Mouse (Mus musculus) embryonic facial prominence, embryonic 13.5 days (tissue): ENCODE measurements around the gene Mgrn1. TPM values are rescaled to one million over a fixed set of nuclear protein-coding genes. Genes with fewer than 3 reads are reported as not detected.

ENCODE experiments used
- ATAC-seq: fragments of 200-750 bp; cut with Nextera tagmentation; 2 replicates; pipeline ENCODE4 v1.8.0; 2017; ENCODE audit warnings: low read depth; ENCODE audit not compliant: insufficient number of reproducible peaks, insufficient read depth, low FRiP score, low TSS enrichment
- H3K27ac ChIP-seq: fragments of 300-500 bp; sonication (generic); 2 replicates; pipeline ENCODE4 v1.5.1; 2015; ENCODE audit warnings: moderate library complexity, mild to moderate bottlenecking, inconsistent platforms
- H3K27me3 ChIP-seq: fragments of 300-500 bp; sonication (generic); 2 replicates; pipeline ENCODE4 v1.6.1; 2015; ENCODE audit warnings: mild to moderate bottlenecking, inconsistent platforms
- H3K36me3 ChIP-seq: fragments of 300-500 bp; sonication (generic); 2 replicates; pipeline ENCODE4 v1.6.1; 2015; ENCODE audit warnings: mild to moderate bottlenecking, inconsistent platforms
- H3K4me1 ChIP-seq: fragments of 300-500 bp; sonication (generic); 2 replicates; pipeline ENCODE4 v1.6.1; 2015; ENCODE audit warnings: inconsistent platforms
- H3K4me2 ChIP-seq: fragments of 300-500 bp; sonication (generic); 2 replicates; pipeline ENCODE4 v1.6.1; 2015; ENCODE audit warnings: moderate library complexity, mild to moderate bottlenecking, inconsistent platforms
- H3K4me3 ChIP-seq: fragments of 300-500 bp; sonication (generic); 2 replicates; pipeline ENCODE4 v1.5.1; 2015; ENCODE audit warnings: mild to moderate bottlenecking, inconsistent platforms
- H3K9ac ChIP-seq: fragments of 300-500 bp; sonication (generic); 2 replicates; pipeline ENCODE4 v1.6.1; 2015; ENCODE audit warnings: mild to moderate bottlenecking, inconsistent platforms
- H3K9me3 ChIP-seq: fragments of 300-500 bp; sonication (generic); 2 replicates; pipeline ENCODE4 v1.6.1; 2016; ENCODE audit warnings: inconsistent platforms
- WGBS: fragments of 180-500 bp; shearing (Covaris S2); methylation state at CpG from one replicate; pipeline ENCODE4 v1.1.7; 2015; ENCODE audit warnings: mixed read lengths; 5-methylcytosine and 5-hydroxymethylcytosine counted together
- polyA plus RNA-seq: library from polyadenylated mRNA; unstranded; fragments of >200 nt; fragmentation: Nextera tagmentation; extraction: Ambion mirVana; gene quantifications from 2 replicates; pipeline ENCODE4 v1.2.1, GENCODE M21; 2015

The Mgrn1 gene
- polyA plus RNA-seq, 1 experiment from 2014 or later, result 87.7 TPM

DNA sequence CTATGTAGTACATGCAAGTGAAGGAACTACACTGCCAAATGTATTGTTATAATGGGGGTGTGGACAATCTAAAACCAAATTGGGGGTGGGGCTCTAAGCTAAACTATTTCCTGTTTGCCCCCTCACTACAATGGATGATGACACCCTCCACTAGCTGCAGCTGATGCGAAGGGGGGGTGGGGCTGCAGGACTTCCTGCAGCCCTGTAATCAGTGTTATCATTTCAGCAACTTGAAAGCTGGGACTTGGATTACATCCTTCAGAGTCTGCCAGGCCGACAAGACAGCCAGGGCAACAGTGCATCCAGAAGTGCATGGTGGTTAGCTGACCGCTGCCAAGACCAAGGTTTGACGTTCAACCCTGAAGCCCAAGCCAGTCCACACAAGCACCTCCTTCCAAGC, 85.6 kb downstream of the Mgrn1 start:
- Histone ChIP-seq H3K9me3 (no peaks in the 10 kb centered on the region), H3K36me3 (no peaks in the 10 kb centered on the region), H3K27ac (no peak overlapping the region), H3K9ac (no peak overlapping the region), H3K27me3 (no peaks in the 10 kb centered on the region), H3K4me3 (no peak overlapping the region), H3K4me2 (no peak overlapping the region), H3K4me1 (no peaks in the 10 kb centered on the region)
- ATAC-seq, result no peak
- WGBS, result 74% methylated on average over 4 of the region's 4 CpGs

DNA sequence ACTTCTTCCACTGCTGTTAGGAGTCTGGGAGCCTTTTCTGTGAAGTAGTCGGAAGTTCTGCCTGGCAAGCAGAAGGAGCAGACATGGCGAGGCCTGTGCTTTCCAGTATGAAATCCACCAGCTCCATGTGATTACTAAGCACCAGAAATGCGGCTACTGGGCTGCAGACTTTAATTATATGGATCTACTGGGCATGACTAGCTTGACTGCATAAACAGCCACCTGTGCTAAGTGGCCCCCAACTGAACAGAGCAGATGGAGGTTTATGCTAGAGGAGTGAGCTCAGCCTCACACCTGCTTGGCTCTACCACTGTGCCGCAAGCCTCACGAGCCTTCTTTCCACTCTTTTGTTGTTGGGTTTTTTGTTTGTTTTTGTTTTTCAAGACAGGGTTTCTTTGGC, 88.5 kb downstream of the Mgrn1 start:
- no peaks in the 10 kb centered on the region for H3K9me3 ChIP-seq

GRCm38 (mm10) chr16:4976180-4976579, 90.1 kb downstream of the Mgrn1 start:
- Histone ChIP-seq H3K4me3 (no peak overlapping the region), H3K4me1 (no peaks in the 10 kb centered on the region), H3K9ac (no peak overlapping the region), H3K4me2 (no peak overlapping the region), H3K36me3 (no peaks in the 10 kb centered on the region), H3K27me3 (no peaks in the 10 kb centered on the region), H3K9me3 (no peaks in the 10 kb centered on the region), H3K27ac (no peak overlapping the region)
- 76% methylated on average over 2 of the region's 2 CpGs for WGBS
- ATAC-seq, result no peak

More for the DNA sequence above, 88.5 kb downstream of the Mgrn1 start:
- Histone ChIP-seq H3K4me1 (no peaks in the 10 kb centered on the region), H3K9ac (no peak overlapping the region), H3K27me3 (no peaks in the 10 kb centered on the region), H3K36me3 (no peaks in the 10 kb centered on the region), H3K4me2 (no peak overlapping the region), H3K27ac (no peak overlapping the region), H3K4me3 (no peak overlapping the region)
- WGBS, result 87% methylated on average over 5 of the region's 5 CpGs
- ATAC-seq, result no peak

GRCm38 (mm10) chr16:4978275-4979051, 92.4 kb downstream of the Mgrn1 start:
- ATAC-seq, result no peak
- no peaks in the 10 kb centered on the region for H3K9me3 ChIP-seq
- no peak overlapping the region for H3K27ac ChIP-seq
- H3K27me3 ChIP-seq, result no peaks in the 10 kb centered on the region
- no peaks in the 10 kb centered on the region for H3K36me3 ChIP-seq
- H3K4me3 ChIP-seq, result no peak overlapping the region
- WGBS, result 69% methylated on average over 5 of the region's 5 CpGs
- H3K4me1 ChIP-seq, result no peaks in the 10 kb centered on the region
- no peak overlapping the region for H3K4me2 ChIP-seq
- H3K9ac ChIP-seq, result no peak overlapping the region

DNA sequence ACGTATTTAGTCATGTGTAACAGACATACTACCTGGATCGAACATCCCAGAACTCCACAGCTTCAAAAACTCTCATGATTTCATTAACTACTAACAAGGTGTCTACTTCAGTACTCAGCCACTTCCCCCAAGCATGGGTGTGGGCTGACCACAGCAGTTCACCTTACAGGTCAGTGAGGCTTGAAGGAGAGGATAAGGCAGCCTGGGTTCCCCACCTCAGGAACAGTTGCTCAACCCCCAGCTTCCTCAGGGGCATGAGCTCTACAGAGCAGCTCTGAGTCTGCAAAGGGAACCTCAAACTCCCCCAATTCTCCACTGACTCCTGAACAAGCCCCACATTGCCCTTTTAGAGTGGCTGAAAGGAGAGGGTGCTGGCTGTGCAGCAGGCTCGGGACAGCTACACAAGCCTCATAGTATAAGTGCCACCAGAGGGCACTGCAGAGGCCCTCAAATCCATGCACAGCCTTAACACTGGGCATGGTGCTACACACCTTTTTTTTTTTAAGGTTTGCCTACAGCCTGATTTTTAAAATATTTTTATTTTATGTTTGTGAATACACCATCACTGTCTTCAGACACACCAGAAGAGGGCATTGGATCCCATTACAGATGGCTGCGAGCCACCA, 93.8 kb downstream of the Mgrn1 start:
- Histone ChIP-seq H3K36me3 (no peaks in the 10 kb centered on the region), H3K4me1 (no peaks in the 10 kb centered on the region), H3K27me3 (no peaks in the 10 kb centered on the region), H3K9me3 (no peaks in the 10 kb centered on the region), H3K27ac (no peak overlapping the region), H3K9ac (no peak overlapping the region), H3K4me3 (no peak overlapping the region), H3K4me2 (no peak overlapping the region)
- no peak for ATAC-seq
- WGBS, result 73% methylated on average over 4 of the region's 4 CpGs

DNA sequence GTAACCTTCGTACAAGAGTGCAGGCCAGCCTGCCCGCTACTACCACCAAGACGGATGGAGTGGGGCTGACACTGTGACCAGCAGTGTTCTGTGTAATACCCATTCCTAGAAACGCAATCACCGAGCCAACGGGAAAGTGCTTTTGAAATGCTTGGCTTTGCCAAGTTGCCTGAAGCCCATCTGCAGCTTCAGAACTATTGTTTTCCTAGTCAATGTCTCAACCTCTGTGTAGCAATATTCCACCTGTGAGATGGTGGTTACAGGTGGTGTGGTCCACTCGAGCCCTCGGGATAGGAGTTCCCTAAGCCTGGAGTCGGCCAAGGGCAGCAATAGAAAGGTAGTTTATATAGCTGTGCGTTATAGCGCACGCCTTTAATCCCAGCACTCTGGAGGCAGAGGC, 98.7 kb downstream of the Mgrn1 start:
- 90% methylated on average over 12 of the region's 12 CpGs for WGBS
- H3K4me3 ChIP-seq, result no peak overlapping the region
- H3K27ac ChIP-seq, result no peak overlapping the region
- H3K36me3 ChIP-seq, result no peaks in the 10 kb centered on the region
- ATAC-seq, result no peak
- no peak overlapping the region for H3K9ac ChIP-seq
- no peaks in the 10 kb centered on the region for H3K4me1 ChIP-seq
- H3K27me3 ChIP-seq, result no peaks in the 10 kb centered on the region
- no peak overlapping the region for H3K4me2 ChIP-seq
- H3K9me3 ChIP-seq, result no peaks in the 10 kb centered on the region

Other genes with a start within 250 kb of the Mgrn1 start
- gene Vasn, start 246.3 kb upstream of the Mgrn1 start, polyA plus RNA-seq, result 29.2 and 30.2 TPM in 2 replicates
- 54.0 and 58.7 TPM in 2 replicates for gene Dnaja3, start 246.3 kb upstream of the Mgrn1 start, polyA plus RNA-seq
- 16.9 and 17.0 TPM in 2 replicates for gene Coro7, start 206.5 kb upstream of the Mgrn1 start, polyA plus RNA-seq
- gene Nmral1, start 166.9 kb upstream of the Mgrn1 start, polyA plus RNA-seq, result 83.6 and 91.4 TPM in 2 replicates
- gene Hmox2, start 159.9 kb upstream of the Mgrn1 start, polyA plus RNA-seq, result 105 and 107 TPM in 2 replicates
- 84.5 and 91.6 TPM in 2 replicates for gene Cdip1, start 96.0 kb upstream of the Mgrn1 start, polyA plus RNA-seq
- 0.44 and 0.89 TPM in 2 replicates for gene 4930562C15Rik, start 50.8 kb upstream of the Mgrn1 start, polyA plus RNA-seq
- 40.2 and 41.5 TPM in 2 replicates for gene Ubald1, start 5.9 kb upstream of the Mgrn1 start, polyA plus RNA-seq
- gene Nudt16l1, start 52.5 kb downstream of the Mgrn1 start, polyA plus RNA-seq, result 179 and 185 TPM in 2 replicates
- gene Anks3, start 78.0 kb downstream of the Mgrn1 start, polyA plus RNA-seq, result 67.6 and 68.4 TPM in 2 replicates
- not detected in 2 replicates for gene Sept12, start 111.6 kb downstream of the Mgrn1 start, polyA plus RNA-seq
- 5.4 and 10.0 TPM in 2 replicates for gene Smim22, start 121.0 kb downstream of the Mgrn1 start, polyA plus RNA-seq
- 59.2 and 65.8 TPM in 2 replicates for gene Rogdi, start 127.3 kb downstream of the Mgrn1 start, polyA plus RNA-seq
- 139 and 143 TPM in 2 replicates for gene Glyr1, start 163.6 kb downstream of the Mgrn1 start, polyA plus RNA-seq
- 20.9 and 22.9 TPM in 2 replicates for gene Ubn1, start 163.8 kb downstream of the Mgrn1 start, polyA plus RNA-seq
- 7.9 and 8.4 TPM in 2 replicates for gene Ppl, start 246.2 kb downstream of the Mgrn1 start, polyA plus RNA-seq